Mouse (Mus musculus) kidney, adult 2 months (tissue): ENCODE data around the gene Gm11568. TPM values are rescaled to one million over a fixed set of nuclear protein-coding genes. Genes with fewer than 3 reads are reported as not detected.
"Not testable (repeated sequence)": the region's sequence is repeated elsewhere in the genome, so short reads cannot be mapped to it uniquely, and the experiment has no call there.

Source experiments
- DNase-seq: peaks from one replicate; pipeline ENCODE4 v3.0.0; 2021
- H3K27ac ChIP-seq: fragments of 200-500 bp; 2 replicates; pipeline ENCODE4 v1.5.1; 2012; ENCODE audit warnings: low read depth, low read length, control low read depth, inconsistent platforms; ENCODE audit not compliant: insufficient read depth
- H3K27me3 ChIP-seq: fragments of 200-500 bp; replicated peaks from 2 replicates; pipeline ENCODE4 v1.6.1; 2012; ENCODE audit warnings: mild to moderate bottlenecking, moderate library complexity, low read length, inconsistent platforms; ENCODE audit not compliant: control insufficient read depth, insufficient read depth
- H3K36me3 ChIP-seq: fragments of 200-500 bp; 2 replicates; pipeline ENCODE4 v1.6.1; 2012; ENCODE audit warnings: mild to moderate bottlenecking, moderate library complexity, low read length, inconsistent platforms; ENCODE audit not compliant: control insufficient read depth, insufficient read depth
- H3K4me1 ChIP-seq: fragments of 200-500 bp; 2 replicates; pipeline ENCODE4 v1.6.1; 2011; ENCODE audit warnings: low read length; ENCODE audit not compliant: control insufficient read depth, insufficient read depth
- H3K4me3 ChIP-seq: fragments of 200-500 bp; 2 replicates; pipeline ENCODE4 v1.5.1; 2011; ENCODE audit warnings: mild to moderate bottlenecking, low read depth, low read length, control low read depth; ENCODE audit not compliant: insufficient read depth
- CTCF ChIP-seq: fragments of 200-500 bp; conservative IDR thresholded peaks from 2 replicates; pipeline ENCODE4 v1.5.1; 2011; ENCODE audit warnings: low read depth, mild to moderate bottlenecking, control low read depth, low read length, moderate library complexity, mixed read lengths; ENCODE audit not compliant: insufficient read depth, insufficient read length
- POLR2A ChIP-seq: fragments of 200-500 bp; IDR thresholded peaks from one replicate; pipeline ENCODE4 v1.6.1; 2011; ENCODE audit warnings: low read depth, low read length, control low read depth
- WGBS: fragments of 180-500 bp; shearing (Covaris S2); methylation state at CpG from one replicate; pipeline ENCODE4 v1.1.7; 2018; 5-methylcytosine and 5-hydroxymethylcytosine counted together
- polyA plus RNA-seq: library from polyadenylated mRNA; depleted of rRNA; stranded (reverse); fragments of >200 nt; gene quantifications from 2 replicates; pipeline ENCODE4 v1.2.3, GENCODE M21; 2012; rRNA removed

The Gm11568 gene
- not detected in 2 replicates for polyA plus RNA-seq

- DNase-seq, result no peak
- 87% methylated on average over 2 of the region's 2 CpGs for WGBS
- Histone ChIP-seq H3K36me3 (no peaks in the 10 kb centered on the region), H3K27me3 (0 out of 2 replicates have a peak, but pooled peaks cover 1% of the 10 kb centered on the region), H3K4me1 (no peaks in the 10 kb centered on the region), H3K4me3 (no peak within 1 kb of the TSS), H3K27ac (no peak within 1 kb of the TSS)
- TF ChIP-seq CTCF, result no peak
- TF ChIP-seq POLR2A, result no peak
These were observed at the start of gene Gm11568 for GRCm38 (mm10) chr11:99857617-99858016. TSS of gene Gm11568 (plus strand) at chr11:99857917.

GRCm38 (mm10) chr11:99809792-99810191, 47.9 kb upstream of the Gm11568 start, which contains the start of gene Krtap4-13:
TSS of gene Krtap4-13 (minus strand) at chr11:99809892.
- H3K36me3 ChIP-seq, H3K27ac ChIP-seq, DNase-seq, H3K4me3 ChIP-seq, H3K4me1 ChIP-seq, H3K27me3 ChIP-seq: not testable (repeated sequence)

- not testable (repeated sequence) for H3K4me3 ChIP-seq, DNase-seq, H3K27me3 ChIP-seq, H3K27ac ChIP-seq, H3K4me1 ChIP-seq, H3K36me3 ChIP-seq
- 71% methylated on average over 2 of the region's 2 CpGs for WGBS
These were observed 42.2 kb upstream of the Gm11568 start, which contains the start of gene Gm11564 for GRCm38 (mm10) chr11:99815566-99815965. TSS of gene Gm11564 (minus strand) at chr11:99815666.

- Histone ChIP-seq H3K4me1 (no peaks in the 10 kb centered on the region), H3K36me3 (no peaks in the 10 kb centered on the region), H3K27ac (no peak within 1 kb of the TSS), H3K4me3 (no peak within 1 kb of the TSS), H3K27me3 (no peaks in the 10 kb centered on the region)
- DNase-seq, result no peak
- 73% methylated on average over 1 of the region's 1 CpGs for WGBS
- no peak for TF ChIP-seq CTCF
- no peak for TF ChIP-seq POLR2A
These were observed 19.8 kb upstream of the Gm11568 start, which contains the start of gene 2300003K06Rik for GRCm38 (mm10) chr11:99837966-99838365. TSS of gene 2300003K06Rik (minus strand) at chr11:99838066.

- 29% methylated on average over 1 of the region's 1 CpGs for WGBS
- H3K4me3 ChIP-seq, result no peak overlapping the region
- H3K27me3 ChIP-seq, result no peaks in the 10 kb centered on the region
- no peak for DNase-seq
- no peaks in the 10 kb centered on the region for H3K36me3 ChIP-seq
- TF ChIP-seq CTCF (no peak), POLR2A (no peak)
- no peaks in the 10 kb centered on the region for H3K4me1 ChIP-seq
- no peak overlapping the region for H3K27ac ChIP-seq
These were observed 15.5 kb upstream of the Gm11568 start for GRCm38 (mm10) chr11:99842185-99842584.

- 90% methylated on average over 2 of the region's 2 CpGs for WGBS
- H3K36me3 ChIP-seq, result no peaks in the 10 kb centered on the region
These were observed 11.0 kb upstream of the Gm11568 start for GRCm38 (mm10) chr11:99846746-99847145.

GRCm38 (mm10) chr11:99851508-99851907, 6.2 kb upstream of the Gm11568 start, which contains the start of gene Krtap4-16:
TSS of gene Krtap4-16 (minus strand) at chr11:99851608.
- Histone ChIP-seq H3K27ac (no peak within 1 kb of the TSS), H3K27me3 (0 out of 2 replicates have a peak, but pooled peaks cover 1% of the 10 kb centered on the region), H3K4me1 (no peaks in the 10 kb centered on the region), H3K4me3 (no peak within 1 kb of the TSS), H3K36me3 (no peaks in the 10 kb centered on the region)
- DNase-seq, result no peak
- TF ChIP-seq CTCF (no peak), POLR2A (no peak)

More at GRCm38 (mm10) chr11:99846746-99847145, 11.0 kb upstream of the Gm11568 start:
- no peak overlapping the region for H3K4me3 ChIP-seq
- DNase-seq, result no peak
- H3K27ac ChIP-seq, result no peak overlapping the region
- no peaks in the 10 kb centered on the region for H3K27me3 ChIP-seq
- no peak for TF ChIP-seq POLR2A
- no peak for TF ChIP-seq CTCF
- H3K4me1 ChIP-seq, result no peaks in the 10 kb centered on the region

- H3K27me3 ChIP-seq, result 0 out of 2 replicates have a peak, but pooled peaks cover 1% of the 10 kb centered on the region
- TF ChIP-seq CTCF (peak; percentile 45), POLR2A (no peak)
- 58% methylated on average over 3 of the region's 3 CpGs for WGBS
- DNase-seq, result no peak
- no peak overlapping the region for H3K27ac ChIP-seq
- no peak overlapping the region for H3K4me3 ChIP-seq
- H3K4me1 ChIP-seq, result no peaks in the 10 kb centered on the region
- H3K36me3 ChIP-seq, result no peaks in the 10 kb centered on the region
These were observed 3.6 kb upstream of the Gm11568 start for GRCm38 (mm10) chr11:99854121-99854520.
